Mouse (Mus musculus): ENCODE results near the gene Wipi2.

GRCm38 (mm10) chr5:142605288-142605687 lies 22.2 kb upstream of the Wipi2 start:
- TF ChIP-seq CTCF (IDR thresholded peaks at IDR 0.05; ENCODE audit: borderline replicate concordance, insufficient read depth, low read depth, low read length) (no peak), POLR2A (IDR thresholded peaks at IDR 0.05; ENCODE audit: borderline replicate concordance, insufficient read depth, low read length) (no peak)

Measured in cerebellum, adult 2 months (tissue).